Mouse (Mus musculus): ENCODE data around the gene Rcn1. TPM values are rescaled to one million over a fixed set of nuclear protein-coding genes. Genes with fewer than 3 reads are reported as not detected.

The Rcn1 gene
- 9.9 and 11.8 TPM in 2 replicates for polyA plus RNA-seq (2012; rRNA removed)

GRCm38 (mm10) chr2:105399085-105399891, at the start of gene Rcn1:
Gene Rcn1, minus strand, starts transcription at chr2:105399319.

Other genes starting within 250 kb of the Rcn1 start
- 0.65 and 0.71 TPM in 2 replicates for gene Them7, start 175.0 kb downstream of the Rcn1 start, polyA plus RNA-seq (2012; rRNA removed)

Measured in liver, embryonic 14 days (tissue).